Mouse (Mus musculus): ENCODE data around the gene Ect2l.

The Ect2l gene

GRCm38 (mm10) chr10:18210726-18211125 lies at the start of gene Ect2l:
TSS of gene Ect2l (minus strand) at chr10:18210890.
- DNase-seq, result no peak

- no peak for DNase-seq
Observed at GRCm38 (mm10) chr10:18251345-18251744, 40.7 kb upstream of the Ect2l start.

- no peak for DNase-seq
Observed at GRCm38 (mm10) chr10:18243614-18244013, 32.9 kb upstream of the Ect2l start.

GRCm38 (mm10) chr10:18237191-18237590 lies 26.5 kb upstream of the Ect2l start:
- no peak for DNase-seq

DNA sequence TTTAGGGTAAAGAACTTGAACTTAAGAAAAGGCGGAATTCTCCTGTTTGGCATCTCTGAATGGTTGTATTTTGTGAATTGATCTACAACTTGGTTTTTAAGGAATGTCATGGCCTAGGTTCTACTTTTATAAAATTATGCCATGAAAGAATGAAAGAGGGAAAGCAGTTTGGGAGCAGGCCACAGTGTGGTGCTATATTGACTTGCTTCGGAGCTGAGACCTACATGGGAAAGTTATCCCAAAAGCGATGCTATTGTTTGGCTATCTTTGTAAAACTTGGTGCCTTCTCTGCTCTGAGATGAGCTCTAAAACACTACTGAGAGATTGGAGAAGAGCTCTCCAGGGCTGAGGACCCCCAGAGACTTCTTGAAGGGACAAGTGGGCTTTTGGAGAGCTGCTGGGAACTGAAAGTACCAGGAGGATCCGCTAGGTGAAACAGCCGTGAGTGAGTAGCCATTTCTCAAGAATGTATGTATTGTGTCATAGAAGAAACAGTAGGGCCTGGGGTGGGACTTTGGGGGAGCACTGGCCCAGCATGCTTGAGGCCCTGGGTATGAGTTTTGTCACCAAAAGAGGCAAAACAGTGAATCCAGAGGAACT lies 25.7 kb upstream of the Ect2l start:
- no peak for DNase-seq

GRCm38 (mm10) chr10:18235402-18235747 lies 24.7 kb upstream of the Ect2l start:
- no peak for DNase-seq

- peak; percentile 86 to 96 for DNase-seq
Observed at GRCm38 (mm10) chr10:18234560-18235401, 24.1 kb upstream of the Ect2l start, which contains the start of gene Ccdc28a. TSS of gene Ccdc28a (minus strand) at chr10:18234998.

GRCm38 (mm10) chr10:18233891-18234290 lies 23.2 kb upstream of the Ect2l start:
- no peak for DNase-seq

DNA sequence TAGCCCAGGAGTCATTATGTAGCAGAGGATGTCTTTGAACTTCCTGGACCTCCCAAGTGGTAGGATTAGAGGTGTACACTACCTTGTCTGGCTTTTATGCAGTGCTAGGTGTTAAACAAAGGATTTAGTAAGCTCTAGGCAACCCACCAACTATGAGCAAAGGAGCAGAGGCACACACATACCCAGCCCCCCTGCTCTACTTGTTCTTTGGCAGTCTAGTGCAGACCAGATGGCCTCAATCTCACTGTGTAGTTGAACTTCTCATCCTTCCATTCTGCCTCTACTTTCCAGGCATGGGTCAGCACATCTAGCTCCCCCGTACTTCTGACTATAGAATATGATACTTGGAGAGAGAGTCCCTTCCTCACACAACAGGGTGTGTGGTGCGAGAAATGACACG lies 13.7 kb upstream of the Ect2l start:
- no peak for DNase-seq

GRCm38 (mm10) chr10:18219351-18219750 lies 8.7 kb upstream of the Ect2l start:
- DNase-seq, result no peak

GRCm38 (mm10) chr10:18214124-18214523 lies 3.4 kb upstream of the Ect2l start:
- no peak for DNase-seq

DNA sequence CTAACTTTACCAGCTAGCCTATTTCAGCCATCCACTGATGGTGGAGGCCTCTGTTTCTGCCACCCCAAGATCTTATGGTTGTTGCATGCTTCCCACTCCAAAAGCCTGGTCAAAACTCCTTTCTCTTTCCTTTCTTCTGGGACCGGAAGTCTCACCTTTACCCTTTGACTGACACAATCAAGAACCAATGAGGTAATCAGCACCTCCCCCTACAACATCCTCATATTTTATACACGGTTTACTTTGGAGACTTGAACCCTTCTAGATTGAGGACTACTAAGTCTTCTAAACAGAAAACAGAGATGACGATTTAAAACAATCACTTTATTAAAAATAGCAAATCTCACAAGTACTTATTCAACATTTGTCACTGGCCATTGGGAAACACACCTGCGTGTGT lies 2.7 kb upstream of the Ect2l start:
- DNase-seq, result no peak

DNA sequence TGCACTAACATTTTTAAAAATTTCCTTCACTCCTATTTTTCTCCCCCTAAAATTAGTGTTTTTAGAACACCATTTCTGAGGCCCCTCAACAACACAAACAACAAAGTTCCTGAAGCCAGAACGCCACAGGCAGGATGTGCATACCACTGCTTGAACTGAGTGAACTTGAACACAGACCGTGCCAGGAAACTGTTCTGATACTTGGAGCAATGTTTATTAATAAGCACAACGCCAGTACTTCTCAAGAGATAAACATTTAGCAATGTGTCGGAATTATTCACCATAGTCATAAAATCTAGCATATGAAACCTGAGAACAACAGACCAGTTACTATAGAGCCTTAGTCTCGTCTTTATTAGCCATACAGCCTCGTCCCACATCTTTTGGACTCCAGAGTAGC lies 571 bp downstream of the Ect2l start:
- DNase-seq, result no peak

DNA sequence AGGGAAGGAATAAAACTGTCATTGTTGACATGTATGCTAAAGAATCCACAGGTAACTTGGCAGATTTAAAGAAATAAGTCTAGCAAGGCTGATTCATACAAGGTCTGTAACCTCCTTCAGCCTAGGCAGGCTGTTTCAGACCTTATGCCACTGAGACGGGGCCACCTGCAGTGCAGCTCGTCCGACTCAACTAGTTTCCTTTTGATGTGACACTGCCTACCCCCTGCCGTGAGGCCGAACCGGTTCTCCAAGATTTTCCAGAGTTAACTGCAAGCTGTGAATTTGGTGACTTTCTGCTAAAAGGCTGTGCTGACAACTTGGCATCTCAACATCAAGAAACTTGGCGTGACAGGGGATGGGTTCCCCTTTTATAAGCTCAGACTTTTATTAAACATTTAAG lies 6.6 kb downstream of the Ect2l start:
- DNase-seq, result no peak

DNA sequence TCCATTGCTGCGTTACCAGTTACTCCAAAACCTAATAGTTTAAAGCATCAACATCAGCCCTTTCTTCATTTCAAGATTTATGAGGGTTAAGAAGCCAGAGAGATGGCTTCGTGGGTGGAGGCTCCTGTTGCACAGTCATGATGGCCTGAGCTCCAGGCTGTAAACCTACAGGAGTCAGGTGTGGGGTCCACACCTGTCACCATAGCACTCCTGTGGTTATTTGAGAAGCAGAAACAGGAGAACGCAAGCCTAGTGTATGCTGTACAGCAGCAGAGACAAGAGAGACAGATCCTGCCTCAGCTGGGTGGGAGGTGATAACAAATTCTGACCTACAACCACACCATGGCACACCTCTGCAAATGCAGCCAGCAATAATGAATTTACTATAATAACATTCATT lies 8.3 kb downstream of the Ect2l start:
- no peak for DNase-seq

DNA sequence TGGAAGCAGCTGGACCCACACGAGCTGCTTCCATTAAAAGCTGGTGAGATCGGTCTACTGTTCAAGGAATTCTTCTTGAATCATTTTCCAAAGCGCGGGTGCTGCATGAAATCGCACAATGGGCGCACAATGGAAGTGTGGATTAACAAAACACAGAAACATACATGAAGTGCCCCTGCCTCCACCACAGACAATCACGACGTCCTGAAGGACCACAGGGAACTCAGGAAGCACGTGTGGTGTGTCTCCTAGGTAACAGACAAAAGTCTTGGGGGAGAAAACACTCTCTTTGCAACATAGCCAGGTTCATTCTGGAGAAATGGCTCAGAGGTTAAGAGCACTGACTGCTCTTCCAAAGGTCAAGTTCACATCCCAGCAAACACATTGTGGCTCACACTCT lies 10.0 kb downstream of the Ect2l start:
- no peak for DNase-seq

DNA sequence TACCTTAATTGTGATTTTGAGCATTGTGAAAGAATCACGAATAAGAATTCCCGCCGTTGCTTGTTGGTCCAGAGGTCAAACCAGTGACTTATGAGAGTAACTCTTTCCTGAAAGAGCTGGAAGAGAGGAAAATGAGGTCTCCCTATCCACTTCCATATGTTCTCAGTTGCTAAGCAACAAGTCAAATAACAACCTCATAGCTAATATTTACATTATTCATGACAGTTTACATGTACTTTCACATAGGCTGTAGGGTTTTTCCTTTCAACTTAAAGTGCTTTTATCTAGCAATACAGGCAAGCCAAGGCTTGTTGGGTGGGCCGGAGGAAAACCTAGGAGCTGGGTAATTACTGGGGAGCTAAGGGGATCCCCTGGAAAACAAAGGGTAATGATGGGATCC lies 10.8 kb downstream of the Ect2l start:
- DNase-seq, result no peak

- no peak for DNase-seq
Observed at GRCm38 (mm10) chr10:18198286-18199015, 12.2 kb downstream of the Ect2l start.

DNA sequence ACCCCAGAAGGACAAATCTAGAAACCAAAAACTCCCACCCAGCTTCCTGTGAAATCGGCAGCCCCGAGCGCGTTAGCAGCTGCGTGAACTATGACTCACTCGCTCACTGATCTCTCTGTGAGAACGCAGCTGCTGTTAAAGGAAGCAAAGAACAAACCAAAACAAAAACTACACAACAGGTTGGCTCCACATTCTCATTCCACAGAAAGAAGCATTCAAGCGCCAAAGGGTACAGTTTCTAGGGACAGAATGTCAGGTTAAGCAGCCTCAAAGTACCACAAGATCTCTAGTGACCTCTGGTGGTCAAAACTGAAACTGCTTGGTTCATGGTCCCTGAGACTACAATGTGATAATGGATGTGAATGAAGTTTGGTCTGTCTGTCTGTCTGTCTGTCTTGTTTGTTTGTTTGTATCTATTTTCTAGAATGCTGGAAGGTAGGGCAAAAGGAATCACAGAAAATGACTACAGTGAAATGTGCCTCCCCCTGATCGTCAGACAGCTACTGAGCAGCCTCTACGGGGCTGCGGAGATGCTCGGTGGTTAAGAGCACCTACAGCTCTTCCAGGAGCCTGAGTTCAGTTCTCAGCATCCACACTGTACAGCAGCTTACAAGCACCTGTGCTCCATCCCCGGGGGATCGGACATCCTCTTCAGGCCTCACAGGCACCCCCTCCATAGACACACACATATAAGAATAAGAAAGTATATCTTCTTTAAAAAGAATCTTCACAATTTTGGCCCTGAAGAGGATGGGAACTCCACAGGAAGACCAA lies 13.3 kb downstream of the Ect2l start:
- peak in 1 of 2 experiments; percentile 68 for DNase-seq

DNA sequence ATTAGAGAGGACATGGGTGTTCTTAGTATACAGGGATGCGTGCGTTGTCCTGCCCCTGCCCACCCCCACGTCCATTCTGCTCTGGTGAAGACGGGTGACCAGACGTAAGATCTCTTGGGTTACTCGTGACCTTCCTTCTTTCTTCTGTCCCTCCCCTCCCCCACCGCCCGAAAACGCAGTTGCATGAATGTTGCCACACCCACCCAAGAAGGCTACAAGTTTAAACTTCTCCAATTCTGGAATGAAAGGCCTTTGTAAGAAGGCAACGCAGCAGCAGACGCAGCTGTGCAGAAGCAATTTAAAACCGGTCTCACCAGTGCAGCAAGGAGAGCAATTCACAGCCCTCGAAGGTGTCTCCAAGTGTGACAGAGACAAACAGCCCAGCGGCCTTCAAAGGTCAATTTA lies 16.0 kb downstream of the Ect2l start:
- DNase-seq, result no peak

DNA sequence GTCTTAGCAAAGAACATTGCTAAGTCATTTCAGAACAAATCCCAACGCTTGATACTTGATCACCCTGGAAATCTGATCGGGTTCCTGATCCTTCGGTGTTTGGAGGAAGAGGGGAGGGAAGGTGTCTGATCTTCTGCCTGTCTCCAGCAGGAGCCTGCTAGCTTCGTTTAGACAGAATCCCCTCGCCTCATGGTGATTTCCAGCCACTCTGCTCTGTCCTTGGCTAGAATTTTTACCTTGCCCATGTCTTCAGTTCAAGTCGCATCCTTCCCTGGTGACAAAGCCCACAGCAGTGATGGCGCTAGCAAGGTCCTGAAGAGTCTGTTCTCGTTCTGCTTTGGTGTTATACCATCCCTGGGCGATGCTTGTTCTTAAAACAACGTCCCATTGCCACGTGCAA lies 16.5 kb downstream of the Ect2l start:
- no peak for DNase-seq

DNA sequence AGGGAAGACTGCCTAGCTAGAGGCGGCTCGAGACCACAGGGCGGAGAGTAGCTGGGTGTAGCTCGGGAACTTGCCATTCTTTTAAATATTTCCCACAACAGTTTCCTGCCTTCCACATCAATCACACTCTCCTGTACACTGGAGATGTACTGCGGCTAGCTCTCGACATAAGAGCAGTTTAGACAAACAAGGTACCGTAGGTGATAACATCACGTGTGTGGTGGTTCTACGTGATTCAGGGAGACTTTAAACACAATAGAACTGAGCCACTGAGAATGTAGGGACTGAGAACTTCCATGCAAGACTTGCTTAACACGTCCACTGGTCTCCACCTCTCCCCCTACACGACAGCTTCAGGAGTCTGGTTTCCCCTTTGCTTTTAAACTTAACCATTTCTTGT lies 17.5 kb downstream of the Ect2l start:
- DNase-seq, result no peak

DNA sequence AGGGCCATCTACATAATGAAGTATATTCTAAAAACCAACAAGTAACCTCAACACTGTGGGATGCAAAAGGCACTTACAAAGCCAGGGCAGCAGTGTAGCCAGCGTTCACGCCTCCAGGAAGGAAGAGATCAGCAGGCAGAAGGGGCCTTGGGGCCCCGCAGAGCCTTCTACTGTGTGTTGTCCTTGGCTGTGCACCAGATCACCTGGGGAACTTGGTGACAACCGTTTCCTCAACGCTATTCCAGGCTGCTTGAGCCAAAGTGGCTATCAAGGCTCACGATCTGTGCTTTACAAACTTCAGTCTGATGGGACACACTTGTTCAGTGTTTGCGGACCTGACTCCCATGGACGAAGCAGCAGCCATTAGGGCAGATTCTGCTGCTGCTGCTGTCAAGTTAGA lies 19.0 kb downstream of the Ect2l start:
- no peak for DNase-seq
